Mouse (Mus musculus) midbrain, postnatal 0 days (tissue): Measurements from ENCODE around the gene Dmrta2. TPM values are rescaled to one million over a fixed set of nuclear protein-coding genes. Genes with fewer than 3 reads are reported as not detected.

Experiments
- ATAC-seq: fragments of 200-750 bp; cut with Nextera tagmentation; 2 replicates; pipeline ENCODE4 v1.8.0; 2017; ENCODE audit warnings: moderate number of reproducible peaks, mild to moderate bottlenecking, moderate TSS enrichment, moderate library complexity; ENCODE audit not compliant: low FRiP score
- DNase-seq: peaks from one replicate; pipeline ENCODE4 v3.0.0-alpha.2; 2015; ENCODE audit warnings: low spot score
- H3K27ac ChIP-seq: fragments of 300-500 bp; sonication (generic); 2 replicates; pipeline ENCODE4 v1.5.1; 2014; ENCODE audit warnings: low read depth, mild to moderate bottlenecking, low read length, mixed read lengths
- H3K27me3 ChIP-seq: fragments of 300-500 bp; sonication (generic); 2 replicates; pipeline ENCODE4 v1.6.1; 2014; ENCODE audit warnings: low read length, control low read depth, mixed read lengths; ENCODE audit not compliant: insufficient read depth
- H3K36me3 ChIP-seq: fragments of 300-500 bp; sonication (generic); 2 replicates; pipeline ENCODE4 v1.6.1; 2014; ENCODE audit warnings: low read length, control low read depth, mixed read lengths; ENCODE audit not compliant: insufficient read depth
- H3K4me1 ChIP-seq: fragments of 300-500 bp; sonication (generic); 2 replicates; pipeline ENCODE4 v1.6.1; 2014; ENCODE audit warnings: mild to moderate bottlenecking, control low read depth, antibody characterized with exemption, low read length, mixed read lengths; ENCODE audit not compliant: insufficient read depth
- H3K4me2 ChIP-seq: fragments of 300-500 bp; sonication (generic); 2 replicates; pipeline ENCODE4 v1.6.1; 2014; ENCODE audit warnings: low read depth, mild to moderate bottlenecking, low read length, mixed read lengths; ENCODE audit not compliant: poor library complexity, severe bottlenecking
- H3K4me3 ChIP-seq: fragments of 300-500 bp; sonication (generic); 2 replicates; pipeline ENCODE4 v1.5.1; 2014; ENCODE audit warnings: low read depth, mild to moderate bottlenecking, low read length, moderate library complexity
- H3K9ac ChIP-seq: fragments of 300-500 bp; sonication (generic); replicated peaks from 2 replicates; pipeline ENCODE4 v1.6.1; 2014; ENCODE audit warnings: mild to moderate bottlenecking, low read length, moderate library complexity, mixed read lengths; ENCODE audit not compliant: poor library complexity, severe bottlenecking
- H3K9me3 ChIP-seq: fragments of 300-500 bp; sonication (generic); 2 replicates; pipeline ENCODE4 v1.6.1; 2016; ENCODE audit warnings: low read length, control low read depth
- CTCF ChIP-seq: IDR thresholded peaks from 2 replicates; pipeline ENCODE4 v1.5.1; 2016; ENCODE audit warnings: antibody characterized with exemption, mild to moderate bottlenecking
- WGBS: fragments of 180-500 bp; shearing (Covaris S2); extraction: QIAGEN DNeasy Blood & Tissue Kit; methylation state at CpG from one replicate; pipeline ENCODE4 v1.1.7; 2014; 5-methylcytosine and 5-hydroxymethylcytosine counted together
- polyA plus RNA-seq: library from polyadenylated mRNA; unstranded; fragments of >200 nt; fragmentation: Nextera tagmentation; extraction: Ambion mirVana; gene quantifications from 2 replicates; pipeline ENCODE4 v1.2.1, GENCODE M21; 2015
- total RNA-seq: library from RNA; depleted of rRNA; stranded (reverse); fragments of >200 nt; gene quantifications from 2 replicates; pipeline ENCODE4 v1.2.3, GENCODE M21; 2014

Gene Dmrta2
- total and polyA plus RNA-seq, 2 experiments from 2014 or later = 0.44 to 1.4 TPM

- WGBS = 5% methylated on average over 9 of the region's 9 CpGs
- Histone ChIP-seq H3K4me2 (no peak overlapping the region), H3K4me1 (no peaks in the 10 kb centered on the region), H3K27ac (no peak overlapping the region), H3K9me3 (no peaks in the 10 kb centered on the region), H3K9ac (no peak overlapping the region), H3K36me3 (no peaks in the 10 kb centered on the region), H3K4me3 (no peak overlapping the region), H3K27me3 (peaks cover 78% of the 10 kb centered on the region)
- DNase-seq = no peak
- no peak for ATAC-seq
- TF ChIP-seq CTCF = no peak
These were observed 8.4 kb downstream of the Dmrta2 start for GRCm38 (mm10) chr4:109986301-109986700.

- Histone ChIP-seq H3K36me3 (no peaks in the 10 kb centered on the region), H3K27me3 (peaks cover 73% of the 10 kb centered on the region), H3K27ac (no peak overlapping the region), H3K9ac (no peak overlapping the region), H3K4me1 (no peaks in the 10 kb centered on the region), H3K4me3 (no peak overlapping the region), H3K9me3 (no peaks in the 10 kb centered on the region), H3K4me2 (no peak overlapping the region)
- DNase-seq (no peak), ATAC-seq (no peak)
- TF ChIP-seq CTCF = no peak
- 9% methylated on average over 13 of the region's 13 CpGs for WGBS
These were observed 9.0 kb downstream of the Dmrta2 start for GRCm38 (mm10) chr4:109986748-109987355.

- Histone ChIP-seq H3K27ac (no peak overlapping the region), H3K9me3 (no peaks in the 10 kb centered on the region), H3K36me3 (no peaks in the 10 kb centered on the region), H3K4me1 (no peaks in the 10 kb centered on the region), H3K27me3 (peaks cover 63% of the 10 kb centered on the region), H3K4me2 (no peak overlapping the region), H3K4me3 (no peak overlapping the region), H3K9ac (no peak overlapping the region)
- 5% methylated on average over 20 of the region's 20 CpGs for WGBS
- ATAC-seq (no peak), DNase-seq (no peak)
- no peak for TF ChIP-seq CTCF
These were observed 9.9 kb downstream of the Dmrta2 start for GRCm38 (mm10) chr4:109987560-109988362.

- Histone ChIP-seq H3K27ac (no peak overlapping the region), H3K36me3 (no peaks in the 10 kb centered on the region), H3K9ac (no peak overlapping the region), H3K4me3 (no peak overlapping the region), H3K9me3 (no peaks in the 10 kb centered on the region), H3K4me1 (no peaks in the 10 kb centered on the region), H3K27me3 (peaks cover 63% of the 10 kb centered on the region), H3K4me2 (no peak overlapping the region)
- ATAC-seq = no peak
- DNase-seq = no peak
- no peak for TF ChIP-seq CTCF
- WGBS = 8% methylated on average over 5 of the region's 5 CpGs
These were observed 10.6 kb downstream of the Dmrta2 start for GRCm38 (mm10) chr4:109988411-109988810.

GRCm38 (mm10) chr4:109989213-109989612, 11.4 kb downstream of the Dmrta2 start:
- peak; percentile 36 for TF ChIP-seq CTCF
- Histone ChIP-seq H3K27me3 (peaks cover 60% of the 10 kb centered on the region), H3K36me3 (no peaks in the 10 kb centered on the region), H3K9ac (no peak overlapping the region), H3K4me3 (no peak overlapping the region), H3K4me2 (no peak overlapping the region), H3K9me3 (no peaks in the 10 kb centered on the region), H3K4me1 (no peaks in the 10 kb centered on the region), H3K27ac (no peak overlapping the region)
- DNase-seq (no peak), ATAC-seq (no peak)
- WGBS = 38% methylated on average over 6 of the region's 6 CpGs

- WGBS = 98% methylated on average over 1 of the region's 1 CpGs
- TF ChIP-seq CTCF = no peak
- Histone ChIP-seq H3K4me1 (no peaks in the 10 kb centered on the region), H3K9me3 (no peaks in the 10 kb centered on the region), H3K36me3 (no peaks in the 10 kb centered on the region), H3K4me3 (no peak overlapping the region), H3K27me3 (no peaks in the 10 kb centered on the region), H3K4me2 (no peak overlapping the region), H3K9ac (no peak overlapping the region), H3K27ac (no peak overlapping the region)
- DNase-seq (no peak), ATAC-seq (no peak)
These were observed 28.2 kb downstream of the Dmrta2 start for GRCm38 (mm10) chr4:110006044-110006443.
